Mouse (Mus musculus) brain, embryonic 18.5 days (tissue): ENCODE results near the gene Elobl.

Source experiments
- DNase-seq: peaks from one replicate; pipeline ENCODE4 v3.0.0-alpha.2; 2012; ENCODE audit warnings: low read depth, low spot score

Gene Elobl

DNA sequence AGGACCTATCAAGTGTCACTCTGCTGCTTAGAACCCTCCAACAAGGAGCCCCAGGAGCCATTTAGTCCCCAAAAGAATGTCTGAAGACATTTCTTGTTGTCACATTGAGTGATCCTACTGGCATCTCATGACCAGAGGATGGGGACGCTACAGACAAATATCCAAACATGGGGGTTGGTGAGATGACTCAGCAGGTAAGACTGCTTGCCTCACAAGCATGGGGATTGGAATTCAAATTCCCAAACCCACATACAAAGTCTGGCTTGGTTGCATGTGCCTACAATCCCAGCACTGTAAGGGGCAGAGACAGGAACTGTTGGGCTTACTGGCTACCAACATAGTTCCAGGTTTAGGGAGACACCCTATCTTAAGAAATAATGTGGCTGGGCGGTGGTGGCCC, 28.8 kb downstream of the Elobl start:
- no peak for DNase-seq

DNA sequence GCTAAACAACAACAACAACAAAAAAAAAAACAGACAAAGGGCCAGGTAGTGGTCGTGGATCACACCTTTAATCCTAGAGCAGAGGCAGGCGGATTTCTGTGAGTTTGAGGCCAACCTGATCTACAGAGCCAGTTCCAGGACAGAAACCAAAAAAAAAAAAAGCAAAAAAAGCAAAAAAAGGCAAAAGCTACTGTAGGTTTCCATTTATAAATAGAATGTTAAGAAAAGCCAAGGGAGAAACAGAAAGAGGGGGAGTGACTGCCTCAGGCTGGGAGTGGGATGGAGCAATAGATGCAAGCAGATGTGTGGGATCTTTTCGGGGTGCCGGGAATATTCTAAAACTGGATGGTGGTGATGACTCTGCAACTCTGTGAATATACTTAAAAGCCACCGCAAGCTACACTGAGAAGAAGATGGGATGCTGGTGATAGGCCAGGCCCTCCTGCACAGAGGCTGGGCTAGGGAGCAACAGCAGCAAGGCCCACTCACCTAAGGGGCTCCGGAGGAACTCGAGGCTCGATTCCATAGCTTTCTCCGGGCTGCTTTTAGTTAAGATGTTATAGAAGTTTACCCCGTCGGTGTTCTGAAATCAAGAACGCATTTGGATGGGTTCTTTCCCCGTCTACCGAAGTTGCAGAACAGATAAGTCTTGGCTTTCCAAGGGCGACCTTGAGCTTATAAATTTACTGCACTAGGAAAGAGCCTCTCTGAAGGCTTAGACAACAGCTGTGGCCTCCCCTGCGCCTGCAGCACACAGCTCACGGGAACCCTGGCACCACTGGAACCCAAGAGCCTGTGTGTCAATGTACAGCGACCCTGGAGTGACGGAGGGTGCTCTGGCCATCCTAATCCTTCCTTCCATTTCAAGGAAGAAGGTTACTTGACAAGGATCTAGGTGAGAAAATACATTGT, 32.4 kb downstream of the Elobl start:
- no peak for DNase-seq

DNA sequence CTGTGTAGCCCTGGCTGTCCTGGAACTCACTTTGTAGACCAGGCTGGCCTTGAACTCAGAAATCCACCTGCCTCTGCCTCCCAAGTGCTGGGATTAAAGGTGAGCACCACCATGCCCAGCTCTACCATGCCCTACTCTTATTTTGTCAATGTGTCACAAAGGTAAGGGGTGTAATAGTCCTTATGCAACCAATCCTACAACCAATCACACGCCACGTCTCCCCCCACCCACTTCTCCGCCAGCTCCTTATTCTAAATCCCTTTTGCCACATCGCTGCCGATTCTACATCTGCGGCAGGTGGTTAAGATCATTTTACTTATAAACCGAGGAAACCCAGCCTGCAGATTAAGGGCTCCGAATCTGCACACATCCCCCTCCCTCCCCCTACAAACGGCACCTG, 33.7 kb downstream of the Elobl start:
- no peak for DNase-seq

DNA sequence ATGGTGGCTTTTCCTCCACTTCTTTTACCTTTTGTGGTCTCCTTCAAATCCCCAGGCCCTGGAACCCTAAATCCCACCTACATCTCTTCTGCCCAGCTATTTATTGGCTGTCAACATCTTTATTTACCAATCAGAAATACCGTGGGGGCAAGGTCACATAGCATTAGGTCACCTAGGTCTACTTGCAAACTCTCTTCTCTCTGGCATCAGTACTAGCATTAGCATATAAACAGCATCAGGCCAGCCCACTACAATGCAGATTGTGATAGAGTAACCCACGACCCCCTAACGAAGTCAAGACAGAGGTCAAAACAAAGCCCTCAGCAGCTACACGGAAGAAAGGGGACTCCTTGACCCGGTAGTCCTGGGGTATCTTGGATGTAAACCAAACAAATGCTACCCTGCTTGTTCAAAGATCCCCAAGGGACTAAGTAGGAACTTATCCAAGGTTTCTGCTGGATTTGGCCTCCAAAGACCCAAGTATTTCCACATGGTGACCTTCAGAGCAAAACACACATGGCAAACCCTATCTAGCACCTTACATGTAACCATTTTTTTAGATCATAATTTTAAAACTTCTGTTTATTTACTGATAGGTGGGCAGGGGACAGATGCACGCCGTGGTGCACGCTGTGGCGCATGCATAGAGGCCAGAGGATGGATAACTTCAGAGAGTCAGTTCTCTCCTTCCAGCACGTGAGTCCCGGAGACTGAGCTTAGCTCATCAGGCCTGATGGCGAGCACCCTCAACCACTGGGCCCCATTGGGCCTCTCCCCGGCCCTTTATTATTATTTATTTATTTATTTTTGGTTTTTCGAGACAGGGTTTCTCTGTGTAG, 34.8 kb downstream of the Elobl start:
- DNase-seq: no peak

DNA sequence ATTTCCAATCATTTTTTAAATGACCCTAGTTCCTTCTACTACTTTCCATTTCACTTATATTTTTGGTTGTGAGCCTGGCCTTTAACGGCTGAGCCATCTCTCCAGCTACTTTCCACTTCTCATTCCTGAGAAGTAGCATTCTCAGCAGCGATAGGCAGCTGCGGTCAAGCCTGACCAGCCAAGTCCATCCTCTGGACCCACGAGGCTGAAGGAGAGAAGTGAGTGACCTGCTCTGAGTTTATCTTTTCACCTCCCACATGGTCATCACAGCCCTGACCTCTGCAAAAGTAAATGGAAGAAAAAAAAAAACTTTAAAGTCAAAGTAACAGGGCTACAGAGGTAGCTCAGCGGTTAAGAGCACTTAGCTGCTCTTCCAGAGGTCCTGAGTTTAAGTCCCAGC, 40.2 kb downstream of the Elobl start:
- DNase-seq: no peak
